Mouse (Mus musculus): ENCODE results near the gene Vps29. TPM values are rescaled to one million over a fixed set of nuclear protein-coding genes. Genes with fewer than 3 reads are reported as not detected.

The Vps29 gene
- 220 and 249 TPM in 2 replicates for polyA plus RNA-seq (2014; fragmentation: Nextera tagmentation; extraction: Ambion mirVana)

- 3% methylated on average over 51 of the region's 51 CpGs for WGBS
Observed at GRCm38 (mm10) chr5:122353807-122354491, at the start of gene Vps29, which contains the start of gene Rad9b. Gene Vps29 (plus strand): TSS chr5:122354369. Gene Rad9b (minus strand): TSS chr5:122354233.

GRCm38 (mm10) chr5:122304541-122304940, 49.6 kb upstream of the Vps29 start:
- no peak overlapping the region for H3K4me2 ChIP-seq (ENCODE audit: low read length)

More at GRCm38 (mm10) chr5:122353807-122354491, at the start of gene Vps29, which contains the start of gene Rad9b:
- H3K4me2 ChIP-seq (ENCODE audit: low read length), result peak within 1 kb of the TSS; percentile 89
- H3K4me1 ChIP-seq (ENCODE audit: control insufficient read depth in 2 of 2, insufficient read depth in 2 of 2, low read length in 2 of 2), result peaks cover 3 to 10% of the 10 kb centered on the region in 2 experiments; a peak in 3 of 4 replicates
- H3K36me3 ChIP-seq (ENCODE audit: control insufficient read depth, insufficient read depth, low read length), result peaks cover 16% of the 10 kb centered on the region
- ATAC-seq (ENCODE audit: insufficient number of reproducible peaks, insufficient read depth, low FRiP score, low read depth), result peak; percentile 89
- peak within 1 kb of the TSS; percentile 50 to 85 for H3K27ac ChIP-seq (replicated peaks in 1 of 2; ENCODE audit: control insufficient read depth in 1 of 2, insufficient read depth in 1 of 2, low read depth in 2 of 2, low read length in 2 of 2)
- no peaks in the 10 kb centered on the region for H3K9me3 ChIP-seq (ENCODE audit: control insufficient read depth, low read length)
- peak within 1 kb of the TSS; percentile 71 to 92 for H3K4me3 ChIP-seq (ENCODE audit: control insufficient read depth in 1 of 2, insufficient read depth in 1 of 2, low read depth in 1 of 2, low read length in 2 of 2)
- no peaks in the 10 kb centered on the region for H3K27me3 ChIP-seq (ENCODE audit: control insufficient read depth, insufficient read depth, low read length)
- peak within 1 kb of the TSS; percentile 93 for H3K9ac ChIP-seq (ENCODE audit: low read length)

GRCm38 (mm10) chr5:122305472-122305871, 48.7 kb upstream of the Vps29 start:
- 0 out of 2 replicates have a peak, but pooled peaks have one; percentile 10 for ATAC-seq (ENCODE audit: insufficient number of reproducible peaks, insufficient read depth, low FRiP score, low read depth)
- Histone ChIP-seq H3K4me1 (ENCODE audit: control insufficient read depth in 2 of 2, insufficient read depth in 2 of 2, low read length in 2 of 2) (peaks cover 17 to 39% of the 10 kb centered on the region in 2 experiments), H3K36me3 (ENCODE audit: control insufficient read depth, insufficient read depth, low read length) (peaks cover 18% of the 10 kb centered on the region), H3K4me2 (ENCODE audit: low read length) (no peak overlapping the region), H3K27ac (replicated peaks in 1 of 2; ENCODE audit: control insufficient read depth in 1 of 2, insufficient read depth in 1 of 2, low read depth in 2 of 2, low read length in 2 of 2) (no peak overlapping the region), H3K4me3 (ENCODE audit: control insufficient read depth in 1 of 2, insufficient read depth in 1 of 2, low read depth in 1 of 2, low read length in 2 of 2) (no peak overlapping the region), H3K9ac (ENCODE audit: low read length) (no peak overlapping the region), H3K9me3 (ENCODE audit: control insufficient read depth, low read length) (no peaks in the 10 kb centered on the region), H3K27me3 (ENCODE audit: control insufficient read depth, insufficient read depth, low read length) (no peaks in the 10 kb centered on the region)
- 87% methylated on average over 7 of the region's 7 CpGs for WGBS

More at GRCm38 (mm10) chr5:122304541-122304940, 49.6 kb upstream of the Vps29 start:
- Histone ChIP-seq H3K36me3 (ENCODE audit: control insufficient read depth, insufficient read depth, low read length) (peaks cover 16% of the 10 kb centered on the region), H3K27ac (replicated peaks in 1 of 2; ENCODE audit: control insufficient read depth in 1 of 2, insufficient read depth in 1 of 2, low read depth in 2 of 2, low read length in 2 of 2) (no peak overlapping the region), H3K27me3 (ENCODE audit: control insufficient read depth, insufficient read depth, low read length) (no peaks in the 10 kb centered on the region), H3K9ac (ENCODE audit: low read length) (no peak overlapping the region), H3K4me1 (ENCODE audit: control insufficient read depth in 2 of 2, insufficient read depth in 2 of 2, low read length in 2 of 2) (peaks cover 17 to 39% of the 10 kb centered on the region in 2 experiments), H3K4me3 (ENCODE audit: control insufficient read depth in 1 of 2, insufficient read depth in 1 of 2, low read depth in 1 of 2, low read length in 2 of 2) (no peak overlapping the region), H3K9me3 (ENCODE audit: control insufficient read depth, low read length) (no peaks in the 10 kb centered on the region)
- no peak for ATAC-seq (ENCODE audit: insufficient number of reproducible peaks, insufficient read depth, low FRiP score, low read depth)
- 53% methylated on average over 6 of the region's 6 CpGs for WGBS

GRCm38 (mm10) chr5:122306536-122306935, 47.6 kb upstream of the Vps29 start:
- Histone ChIP-seq H3K36me3 (ENCODE audit: control insufficient read depth, insufficient read depth, low read length) (peaks cover 26% of the 10 kb centered on the region), H3K9ac (ENCODE audit: low read length) (no peak overlapping the region), H3K4me3 (ENCODE audit: control insufficient read depth in 1 of 2, insufficient read depth in 1 of 2, low read depth in 1 of 2, low read length in 2 of 2) (no peak overlapping the region), H3K27ac (replicated peaks in 1 of 2; ENCODE audit: control insufficient read depth in 1 of 2, insufficient read depth in 1 of 2, low read depth in 2 of 2, low read length in 2 of 2) (no peak overlapping the region), H3K27me3 (ENCODE audit: control insufficient read depth, insufficient read depth, low read length) (no peaks in the 10 kb centered on the region), H3K9me3 (ENCODE audit: control insufficient read depth, low read length) (no peaks in the 10 kb centered on the region), H3K4me1 (ENCODE audit: control insufficient read depth in 2 of 2, insufficient read depth in 2 of 2, low read length in 2 of 2) (peaks cover 21 to 41% of the 10 kb centered on the region in 2 experiments), H3K4me2 (ENCODE audit: low read length) (no peak overlapping the region)
- WGBS, result 85% methylated on average over 3 of the region's 3 CpGs
- ATAC-seq (ENCODE audit: insufficient number of reproducible peaks, insufficient read depth, low FRiP score, low read depth), result no peak

- H3K4me2 ChIP-seq (ENCODE audit: low read length), result no peak overlapping the region
- peaks cover 51% of the 10 kb centered on the region for H3K36me3 ChIP-seq (ENCODE audit: control insufficient read depth, insufficient read depth, low read length)
- no peak for ATAC-seq (ENCODE audit: insufficient number of reproducible peaks, insufficient read depth, low FRiP score, low read depth)
- peaks cover 12 to 28% of the 10 kb centered on the region in 2 experiments for H3K4me1 ChIP-seq (ENCODE audit: control insufficient read depth in 2 of 2, insufficient read depth in 2 of 2, low read length in 2 of 2)
- no peak overlapping the region for H3K4me3 ChIP-seq (ENCODE audit: control insufficient read depth in 1 of 2, insufficient read depth in 1 of 2, low read depth in 1 of 2, low read length in 2 of 2)
- no peaks in the 10 kb centered on the region for H3K9me3 ChIP-seq (ENCODE audit: control insufficient read depth, low read length)
- 0 out of 2 replicates have a peak overlapping the region, but pooled peaks have one; percentile 25 for H3K9ac ChIP-seq (ENCODE audit: low read length)
- H3K27me3 ChIP-seq (ENCODE audit: control insufficient read depth, insufficient read depth, low read length), result no peaks in the 10 kb centered on the region
- no peak overlapping the region for H3K27ac ChIP-seq (replicated peaks in 1 of 2; ENCODE audit: control insufficient read depth in 1 of 2, insufficient read depth in 1 of 2, low read depth in 2 of 2, low read length in 2 of 2)
- WGBS, result 52% methylated on average over 8 of the region's 8 CpGs
Observed at GRCm38 (mm10) chr5:122310699-122311098, 43.5 kb upstream of the Vps29 start.

- H3K9me3 ChIP-seq (ENCODE audit: control insufficient read depth, low read length), result no peaks in the 10 kb centered on the region
- H3K36me3 ChIP-seq (ENCODE audit: control insufficient read depth, insufficient read depth, low read length), result peaks cover 51% of the 10 kb centered on the region
- H3K4me2 ChIP-seq (ENCODE audit: low read length), result no peak overlapping the region
- no peak overlapping the region for H3K27ac ChIP-seq (replicated peaks in 1 of 2; ENCODE audit: control insufficient read depth in 1 of 2, insufficient read depth in 1 of 2, low read depth in 2 of 2, low read length in 2 of 2)
- no peak overlapping the region for H3K4me3 ChIP-seq (ENCODE audit: control insufficient read depth in 1 of 2, insufficient read depth in 1 of 2, low read depth in 1 of 2, low read length in 2 of 2)
- 77% methylated on average over 7 of the region's 7 CpGs for WGBS
- no peak overlapping the region for H3K9ac ChIP-seq (ENCODE audit: low read length)
- H3K27me3 ChIP-seq (ENCODE audit: control insufficient read depth, insufficient read depth, low read length), result no peaks in the 10 kb centered on the region
- peaks cover 12 to 28% of the 10 kb centered on the region in 2 experiments for H3K4me1 ChIP-seq (ENCODE audit: control insufficient read depth in 2 of 2, insufficient read depth in 2 of 2, low read length in 2 of 2)
- ATAC-seq (ENCODE audit: insufficient number of reproducible peaks, insufficient read depth, low FRiP score, low read depth), result no peak
Observed at GRCm38 (mm10) chr5:122311692-122312091, 42.5 kb upstream of the Vps29 start.

- no peak overlapping the region for H3K4me2 ChIP-seq (ENCODE audit: low read length)
- no peak for ATAC-seq (ENCODE audit: insufficient number of reproducible peaks, insufficient read depth, low FRiP score, low read depth)
- 86% methylated on average over 4 of the region's 4 CpGs for WGBS
- no peak overlapping the region for H3K9ac ChIP-seq (ENCODE audit: low read length)
- H3K27ac ChIP-seq (replicated peaks in 1 of 2; ENCODE audit: control insufficient read depth in 1 of 2, insufficient read depth in 1 of 2, low read depth in 2 of 2, low read length in 2 of 2), result no peak overlapping the region
- H3K4me3 ChIP-seq (ENCODE audit: control insufficient read depth in 1 of 2, insufficient read depth in 1 of 2, low read depth in 1 of 2, low read length in 2 of 2), result no peak overlapping the region
- H3K27me3 ChIP-seq (ENCODE audit: control insufficient read depth, insufficient read depth, low read length), result no peaks in the 10 kb centered on the region
- H3K4me1 ChIP-seq (ENCODE audit: control insufficient read depth in 2 of 2, insufficient read depth in 2 of 2, low read length in 2 of 2), result peaks cover 13 to 33% of the 10 kb centered on the region in 2 experiments
- H3K9me3 ChIP-seq (ENCODE audit: control insufficient read depth, low read length), result no peaks in the 10 kb centered on the region
- peaks cover 54% of the 10 kb centered on the region for H3K36me3 ChIP-seq (ENCODE audit: control insufficient read depth, insufficient read depth, low read length)
Observed at GRCm38 (mm10) chr5:122312346-122312745, 41.8 kb upstream of the Vps29 start.

All from heart, embryonic 14.5 days (tissue).